27 mouse cellular contexts compared by ENCODE assay signal in genomic region chr1:153094226-153095076, GRCm38 (mm10).
DNase-seq lines count a peak whose midpoint lies in the region; ATAC-seq and TF ChIP-seq lines count a peak whose summit lies in the region.
"Had no signal": no experiment of that assay in that cellular context is flagged by ENCODE, and none has a peak within 500 bp of the region (broad histone marks: within the 10 kb centered on the region; RNA-seq: fewer than 3 reads in every experiment).

No protein-coding gene starts in this region.

- no peak overlapping the region for H3K27ac ChIP-seq in heart, embryonic 11.5 days (ENCODE audit: low read depth, low read length)
- no peak overlapping the region; the same call in 1 of the 2 replicates for H3K27ac ChIP-seq in lung, postnatal 0 days (ENCODE audit: low read length)
- no peak overlapping the region for H3K27ac ChIP-seq in kidney, adult 2 months (ENCODE audit: insufficient read depth, low read depth, low read length)
- H3K27ac ChIP-seq: embryonic facial prominence, embryonic 10.5 days; embryonic facial prominence, embryonic 13.5 days; forebrain, embryonic 13.5 days; hindbrain, embryonic 13.5 days; hindbrain, postnatal 0 days had no signal

- no peak overlapping the region for H3K4me3 ChIP-seq in heart, embryonic 11.5 days (ENCODE audit: low read depth, low read length)
- H3K4me3 ChIP-seq in lung, postnatal 0 days (ENCODE audit: low read depth, low read length): no peak overlapping the region
- H3K4me3 ChIP-seq in lung, adult 2 months (replicated peaks; ENCODE audit: extremely low read depth, low read depth, low read length): no peak overlapping the region
- H3K4me3 ChIP-seq in kidney, adult 2 months (ENCODE audit: insufficient read depth, low read depth, low read length): no peak overlapping the region
- H3K4me3 ChIP-seq: embryonic facial prominence, embryonic 10.5 days; embryonic facial prominence, embryonic 13.5 days; erythroblast, embryonic 14.5 days; forebrain, embryonic 13.5 days; hindbrain, embryonic 13.5 days had no signal

- H3K4me1 ChIP-seq in heart, embryonic 11.5 days (ENCODE audit: control insufficient read depth, insufficient read depth, low read length): peaks cover 20% of the 10 kb centered on the region
- peaks cover 7% of the 10 kb centered on the region; the same call in 1 of the 2 replicates for H3K4me1 ChIP-seq in lung, postnatal 0 days (ENCODE audit: insufficient read depth, low read depth, low read length)
- H3K4me1 ChIP-seq in lung, adult 2 months (ENCODE audit: control insufficient read depth, insufficient read depth, low read length): peaks cover 5% of the 10 kb centered on the region; the same call in 1 of the 2 replicates
- no peaks in the 10 kb centered on the region for H3K4me1 ChIP-seq in kidney, adult 2 months (ENCODE audit: control insufficient read depth, insufficient read depth, low read length)

- H3K36me3 ChIP-seq in heart, embryonic 11.5 days (ENCODE audit: control insufficient read depth, insufficient read depth, low read length): no peaks in the 10 kb centered on the region
- no peaks in the 10 kb centered on the region for H3K36me3 ChIP-seq in lung, postnatal 0 days (ENCODE audit: insufficient read depth, low read length)
- H3K36me3 ChIP-seq in kidney, adult 2 months (ENCODE audit: control insufficient read depth, insufficient read depth, low read length): no peaks in the 10 kb centered on the region
- H3K36me3 ChIP-seq: embryonic facial prominence, embryonic 10.5 days; embryonic facial prominence, embryonic 13.5 days had no signal

- no peak overlapping the region for H3K4me2 ChIP-seq in heart, embryonic 11.5 days
- no peak overlapping the region for H3K4me2 ChIP-seq in lung, postnatal 0 days (replicated peaks; ENCODE audit: low read depth, low read length)
- H3K4me2 ChIP-seq: embryonic facial prominence, embryonic 13.5 days; forebrain, embryonic 13.5 days; hindbrain, embryonic 13.5 days had no signal

- TF ChIP-seq CTCF in lung, postnatal 0 days (IDR thresholded peaks at IDR 0.05): no peak
- TF ChIP-seq CTCF in lung, adult 2 months (IDR thresholded peaks at IDR 0.05; ENCODE audit: insufficient read depth, low read length): no peak
- TF ChIP-seq CTCF in brain, embryonic 14.5 days (IDR thresholded peaks at IDR 0.05; ENCODE audit: borderline replicate concordance, extremely low read depth, insufficient read depth, insufficient read length): no peak
- TF ChIP-seq CTCF in kidney, adult 2 months (conservative IDR thresholded peaks at IDR 0.05; ENCODE audit: insufficient read depth, insufficient read length, low read depth, low read length): no peak

- no peak for ATAC-seq in heart, embryonic 11.5 days (replicated peaks; ENCODE audit: insufficient number of reproducible peaks, low FRiP score, low TSS enrichment)
- no peak for ATAC-seq in lung, postnatal 0 days
- ATAC-seq: CD4-positive, CD25-positive, alpha-beta regulatory T cell, adult 4 months; forebrain, postnatal 0 days; hindbrain, postnatal 0 days; inflammation-experienced regulatory T-cells, adult 6 months; intestine, embryonic 16.5 days had no signal

- no peaks in the 10 kb centered on the region for H3K9me3 ChIP-seq in heart, embryonic 11.5 days (replicated peaks; ENCODE audit: control insufficient read depth, low read length)
- H3K9me3 ChIP-seq in lung, postnatal 0 days (ENCODE audit: low read length): no peaks in the 10 kb centered on the region
- H3K9me3 ChIP-seq: embryonic facial prominence, embryonic 10.5 days; embryonic facial prominence, embryonic 13.5 days; forebrain, embryonic 13.5 days; hindbrain, embryonic 13.5 days had no signal

- DNase-seq in heart, adult 11 months: peak; percentile 90
- peak; percentile 9 for DNase-seq in lung, postnatal 0 days (ENCODE audit: low spot score)
- DNase-seq in lung, adult 2 months: no peak
- DNase-seq in ES-CJ7 (ENCODE audit: low read depth, low spot score): peak; percentile 78
- peak; percentile 55 for DNase-seq in brain, embryonic 14.5 days (ENCODE audit: low read depth)
- DNase-seq in right cerebral cortex, postnatal 4 days: no peak
- no peak for DNase-seq in kidney, adult 2 months
- DNase-seq: adrenal gland, postnatal 10 days; adrenal gland, postnatal 36 days; cerebellum, adult 11 months; cerebellum, adult 2 months; cerebellum, adult 9-11 months; cerebellum, postnatal 25 days; forebrain, postnatal 0 days; gastrocnemius, postnatal 10 days; gastrocnemius, postnatal 36 days; kidney, adult 18-20 months had no signal

- TF ChIP-seq POLR2A in lung, adult 2 months (IDR thresholded peaks at IDR 0.05; ENCODE audit: borderline replicate concordance, extremely low read depth, low read depth, low read length): no peak
- TF ChIP-seq POLR2A in brain, embryonic 14.5 days (IDR thresholded peaks at IDR 0.05; ENCODE audit: borderline replicate concordance, extremely low read depth, insufficient read depth, insufficient read length, poor library complexity, severe bottlenecking): no peak
- TF ChIP-seq POLR2A in kidney, adult 2 months (IDR thresholded peaks at IDR 0.05; ENCODE audit: low read depth, low read length): no peak

- H3K27me3 ChIP-seq in heart, embryonic 11.5 days (ENCODE audit: control insufficient read depth, insufficient read depth, low read length): peaks cover 7% of the 10 kb centered on the region; the same call in 1 of the 2 replicates
- no peaks in the 10 kb centered on the region for H3K27me3 ChIP-seq in lung, postnatal 0 days (replicated peaks; ENCODE audit: insufficient read depth, low read length)
- no peaks in the 10 kb centered on the region for H3K27me3 ChIP-seq in kidney, adult 2 months (replicated peaks; ENCODE audit: control insufficient read depth, insufficient read depth, low read length)

- H3K9ac ChIP-seq in heart, embryonic 11.5 days (ENCODE audit: low read depth, low read length): no peak overlapping the region
- no peak overlapping the region for H3K9ac ChIP-seq in lung, postnatal 0 days (replicated peaks; ENCODE audit: low read depth)
- H3K9ac ChIP-seq: embryonic facial prominence, embryonic 13.5 days; forebrain, embryonic 13.5 days; forebrain, postnatal 0 days; hindbrain, embryonic 13.5 days had no signal

- TF ChIP-seq EP300 in lung, postnatal 0 days (IDR thresholded peaks at IDR 0.05): 0 out of 2 replicates have a peak, but pooled peaks have one; percentile 12

- 39% methylated on average over 12 of the region's 12 CpGs for WGBS in heart, embryonic 11.5 days (ENCODE audit: insufficient replicate concordance)
- WGBS in lung, postnatal 0 days: 39% methylated on average over 12 of the region's 12 CpGs
- WGBS in lung, adult 2 months: 46% methylated on average over 12 of the region's 12 CpGs
- 60% methylated on average over 12 of the region's 12 CpGs for WGBS in kidney, adult 2 months

Comparison
In these comparisons a context has a peak if more than half of its experiments do, and no peak if none do; other contexts are left out.
1. DNase-seq: peak in heart, adult 11 months (single experiment), lung, postnatal 0 days (single experiment), ES-CJ7 (single experiment) and brain, embryonic 14.5 days (single experiment); none in lung, adult 2 months (single experiment), right cerebral cortex, postnatal 4 days (single experiment) and kidney, adult 2 months (single experiment).